Mouse (Mus musculus) CH12.LX (cell line): ENCODE results near the gene Hcrtr1.

ENCODE experiments used
- CTCF ChIP-seq, 2 experiments: IDR thresholded peaks in 1 of 2; conservative IDR thresholded peaks in 1 of 2; 2 replicates each; pipeline ENCODE4 v1.5.1; 2011 to 2012; ENCODE audit warnings: low read depth in 2 of 2, low read length in 2 of 2, improper control_type of control experiment in 1 of 2, inconsistent platforms in 1 of 2, mild to moderate bottlenecking in 1 of 2, moderate library complexity in 1 of 2
- EP300 ChIP-seq: IDR thresholded peaks from 2 replicates; pipeline ENCODE4 v1.6.1; 2011; ENCODE audit warnings: low read length, improper control_type of control experiment
- HCFC1 ChIP-seq: IDR thresholded peaks from 2 replicates; pipeline ENCODE4 v1.6.1; 2012; ENCODE audit warnings: low read depth, mild to moderate bottlenecking, inconsistent platforms, low read length, improper control_type of control experiment
- MXI1 ChIP-seq: IDR thresholded peaks from 2 replicates; pipeline ENCODE4 v1.6.1; 2011; ENCODE audit warnings: mild to moderate bottlenecking, low read depth, low read length, improper control_type of control experiment
- NELFE ChIP-seq: IDR thresholded peaks from 2 replicates; pipeline ENCODE4 v1.6.1; 2011; ENCODE audit warnings: low read depth, low read length, improper control_type of control experiment
- POLR2A ChIP-seq: IDR thresholded peaks from 2 replicates; pipeline ENCODE4 v1.6.1; 2011; ENCODE audit warnings: low read depth, mild to moderate bottlenecking, improper control_type of control experiment, low read length
- POLR2AphosphoS2 ChIP-seq: IDR thresholded peaks from 2 replicates; pipeline ENCODE4 v1.6.1; 2011; ENCODE audit warnings: low read depth, low read length, improper control_type of control experiment
- TCF12 ChIP-seq: IDR thresholded peaks from 2 replicates; pipeline ENCODE4 v1.6.1; 2014; ENCODE audit warnings: low read depth, mild to moderate bottlenecking, inconsistent platforms, low read length, improper control_type of control experiment
- UBTF ChIP-seq: IDR thresholded peaks from 2 replicates; pipeline ENCODE4 v1.6.1; 2012; ENCODE audit warnings: low read depth, mild to moderate bottlenecking, inconsistent platforms, low read length, improper control_type of control experiment, moderate library complexity
- ZC3H11A ChIP-seq: IDR thresholded peaks from 2 replicates; pipeline ENCODE4 v1.6.1; 2012; ENCODE audit warnings: low read depth, mild to moderate bottlenecking, inconsistent platforms, low read length, improper control_type of control experiment
- ZMIZ1 ChIP-seq: IDR thresholded peaks from 2 replicates; pipeline ENCODE4 v1.6.1; 2012; ENCODE audit warnings: low read depth, mild to moderate bottlenecking, inconsistent platforms, low read length, improper control_type of control experiment
- ZNF384 ChIP-seq: IDR thresholded peaks from 2 replicates; pipeline ENCODE4 v1.6.1; 2012; ENCODE audit warnings: low read depth, low read length, improper control_type of control experiment, inconsistent platforms

DNA sequence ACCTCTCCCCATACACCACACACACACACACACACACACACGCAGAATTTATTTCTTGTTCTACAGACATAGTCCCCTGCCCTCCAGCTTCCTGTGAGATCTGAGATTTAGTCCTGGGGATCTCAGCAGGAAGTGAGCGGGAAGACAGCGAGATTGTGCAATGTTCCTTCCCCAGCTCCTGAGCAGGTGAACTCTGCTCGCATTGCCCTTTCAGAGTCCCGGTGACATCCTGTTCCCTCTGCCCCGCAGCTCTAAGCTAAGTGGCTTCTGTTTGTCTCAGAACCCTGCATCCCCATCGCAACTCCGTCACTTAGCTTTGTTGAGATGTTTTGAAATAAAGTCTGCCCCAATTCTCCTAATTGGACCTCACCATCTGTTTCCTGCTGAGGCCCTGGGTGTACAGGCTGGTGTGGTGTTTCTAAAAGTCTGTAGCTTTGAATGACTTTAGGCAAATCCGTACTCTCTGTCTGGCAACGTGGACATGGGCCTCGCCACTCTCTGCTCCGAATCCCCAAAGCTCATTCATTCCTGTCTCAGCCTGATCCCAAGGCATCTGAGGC lies 17.7 kb upstream of the Hcrtr1 start:
- TF ChIP-seq CTCF (conservative IDR thresholded peaks at IDR 0.05 in 1 of 2, IDR thresholded peaks at IDR 0.05 in 1 of 2; ENCODE audit: low read depth in 2 of 2, low read length in 2 of 2) = no peak
- no peak for TF ChIP-seq EP300
- no peak for TF ChIP-seq POLR2A
- no peak for TF ChIP-seq ZNF384
- TF ChIP-seq ZC3H11A = no peak
- TF ChIP-seq NELFE = no peak
- TF ChIP-seq MXI1 = no peak
- no peak for TF ChIP-seq HCFC1
- TF ChIP-seq TCF12 = no peak
- TF ChIP-seq UBTF = no peak
- no peak for TF ChIP-seq ZMIZ1
- TF ChIP-seq POLR2AphosphoS2 = no peak
